Mouse (Mus musculus) spleen, adult 2 months (tissue): ENCODE data around the gene Slco1a4.

Experiments used
- CTCF ChIP-seq: fragments of 200-500 bp; IDR thresholded peaks from 2 replicates; pipeline ENCODE4 v1.5.1; 2011; ENCODE audit warnings: mild to moderate bottlenecking, inconsistent platforms; ENCODE audit not compliant: insufficient read depth, insufficient read length, insufficient replicate concordance; ENCODE audit errors: extremely low read depth
- POLR2A ChIP-seq: fragments of 200-500 bp; IDR thresholded peaks from 2 replicates; pipeline ENCODE4 v1.6.1; 2011; ENCODE audit warnings: low read depth, low read length, inconsistent platforms

DNA sequence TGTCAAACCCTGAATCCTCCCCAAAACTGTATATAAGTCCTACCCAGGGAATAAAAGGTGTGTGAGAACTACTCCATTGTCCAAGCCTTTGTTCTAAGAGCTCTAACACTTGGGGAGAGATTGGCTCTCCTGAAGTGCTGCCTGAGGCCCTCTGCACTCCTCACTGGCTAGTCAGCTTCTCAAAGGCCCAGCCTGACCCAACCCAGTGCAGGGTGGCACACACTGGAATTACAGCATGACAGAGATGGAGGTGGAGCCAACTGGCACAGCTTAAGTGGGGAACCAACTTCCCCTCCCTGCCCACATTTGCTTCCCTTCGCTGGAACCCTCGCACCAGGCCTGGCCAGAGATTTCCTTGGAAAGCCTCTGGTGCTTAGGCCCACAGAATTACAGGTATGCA, 42.2 kb upstream of the Slco1a4 start:
- TF ChIP-seq CTCF: no peak
- no peak for TF ChIP-seq POLR2A
